Mouse (Mus musculus): ENCODE results near the gene Myo1d. TPM values are rescaled to one million over a fixed set of nuclear protein-coding genes. Genes with fewer than 3 reads are reported as not detected.

Myo1d gene
- polyA plus RNA-seq, 1 experiment from 2014 or later = 2.8 TPM

- no peaks in the 10 kb centered on the region for H3K27me3 ChIP-seq
- H3K4me3 ChIP-seq (replicated peaks) = no peak overlapping the region
- H3K27ac ChIP-seq = peak overlapping the region; percentile 97
- H3K9me3 ChIP-seq = no peaks in the 10 kb centered on the region
- no peaks in the 10 kb centered on the region for H3K36me3 ChIP-seq (replicated peaks)
- no peak for ATAC-seq (ENCODE audit: low FRiP score)
- peak overlapping the region; percentile 38; the same call in 1 of the 2 replicates for H3K9ac ChIP-seq
- 74% methylated on average over 6 of the region's 6 CpGs for WGBS
- H3K4me2 ChIP-seq = 0 out of 2 replicates have a peak overlapping the region, but pooled peaks have one; percentile 41
- peaks cover 58% of the 10 kb centered on the region for H3K4me1 ChIP-seq
Measured at GRCm38 (mm10) chr11:80503281-80503680, 276.5 kb downstream of the Myo1d start.

- Histone ChIP-seq H3K27ac (peak overlapping the region; percentile 75), H3K9ac (no peak overlapping the region), H3K4me3 (replicated peaks) (no peak overlapping the region), H3K27me3 (no peaks in the 10 kb centered on the region), H3K4me2 (no peak overlapping the region), H3K36me3 (replicated peaks) (no peaks in the 10 kb centered on the region), H3K4me1 (peaks cover 45% of the 10 kb centered on the region), H3K9me3 (no peaks in the 10 kb centered on the region)
- ATAC-seq (ENCODE audit: low FRiP score) = no peak
- WGBS = 67% methylated on average over 4 of the region's 4 CpGs
Measured at GRCm38 (mm10) chr11:80499550-80499952, 280.3 kb downstream of the Myo1d start.

DNA sequence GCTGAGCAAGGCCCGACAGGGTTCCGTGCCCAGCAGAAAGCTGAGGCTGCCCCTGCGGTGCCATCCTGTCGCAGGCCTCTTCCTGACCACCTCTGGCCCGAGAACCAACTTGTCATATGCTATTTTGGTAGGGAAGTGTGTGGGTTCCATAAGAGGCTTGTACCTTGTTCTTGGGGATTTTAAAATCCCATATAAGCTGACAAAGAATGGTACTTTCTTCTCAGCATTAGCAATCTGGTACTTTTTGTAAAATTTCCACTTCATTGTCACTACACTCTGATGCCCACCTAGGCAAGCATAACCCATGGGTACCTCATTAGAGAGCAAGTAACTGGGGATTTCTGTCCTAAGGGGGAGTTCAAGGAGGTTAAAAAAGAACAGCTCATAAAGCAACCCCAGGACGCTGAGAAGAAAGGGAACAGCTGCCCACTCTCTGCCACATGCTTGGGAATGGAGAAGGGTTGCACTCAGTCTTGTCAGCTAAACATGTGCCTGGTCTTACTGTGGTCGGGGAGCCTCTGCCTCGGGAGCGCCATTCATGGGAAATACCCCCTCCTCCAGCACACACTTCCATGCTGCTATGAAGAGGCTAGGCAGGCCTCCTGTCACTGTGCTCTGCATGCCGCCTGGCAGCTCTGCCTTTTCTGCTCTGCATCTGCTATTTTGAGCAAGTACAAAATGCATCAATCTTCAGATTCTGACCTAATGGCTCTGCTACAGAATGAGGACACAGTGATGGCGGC is 281.3 kb downstream of the Myo1d start:
- no peak overlapping the region for H3K4me3 ChIP-seq (replicated peaks)
- H3K4me2 ChIP-seq = 0 out of 2 replicates have a peak overlapping the region, but pooled peaks have one; percentile 4
- H3K9me3 ChIP-seq = no peaks in the 10 kb centered on the region
- H3K4me1 ChIP-seq = peaks cover 34% of the 10 kb centered on the region
- ATAC-seq (ENCODE audit: low FRiP score) = peak; percentile 67; the same call in 1 of the 2 replicates
- 52% methylated on average over 11 of the region's 11 CpGs for WGBS
- peak overlapping the region; percentile 75 for H3K27ac ChIP-seq
- H3K9ac ChIP-seq = 0 out of 2 replicates have a peak overlapping the region, but pooled peaks have one; percentile 17
- no peaks in the 10 kb centered on the region for H3K36me3 ChIP-seq (replicated peaks)
- no peaks in the 10 kb centered on the region for H3K27me3 ChIP-seq

DNA sequence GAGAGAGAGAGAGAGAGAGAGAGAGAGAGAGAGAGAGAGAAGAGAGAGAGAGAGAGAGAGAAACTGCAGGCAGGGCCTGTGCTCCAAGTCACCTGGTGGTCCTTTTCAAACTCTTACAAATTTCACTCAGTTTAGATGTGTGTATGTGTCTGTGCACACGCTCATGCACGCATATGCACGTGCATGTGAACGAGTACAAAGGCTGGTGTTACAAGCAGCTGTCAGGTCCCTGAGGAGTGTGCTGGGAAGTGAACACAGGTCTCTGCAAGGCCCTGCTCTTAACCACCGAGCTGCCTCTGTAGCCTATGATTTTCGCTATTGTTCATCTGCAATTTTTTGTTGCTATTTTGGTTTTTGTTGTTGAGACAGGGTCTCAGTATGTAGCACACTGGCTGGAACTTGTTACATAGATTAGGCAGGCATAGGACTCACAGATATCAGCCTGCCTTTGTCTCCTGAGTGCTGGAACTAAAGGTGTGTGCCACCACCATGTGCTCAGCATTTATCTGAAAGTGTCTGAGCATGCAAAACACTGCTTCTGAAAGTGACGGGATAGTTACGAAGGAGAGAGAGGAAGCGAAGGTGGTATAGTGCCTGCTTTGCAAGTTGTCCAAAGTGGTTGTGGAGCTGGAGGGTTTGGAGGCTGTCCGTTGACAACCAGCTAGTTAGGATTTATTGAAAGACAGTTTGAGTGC is 282.5 kb downstream of the Myo1d start:
- 84% methylated on average over 10 of the region's 10 CpGs for WGBS
- Histone ChIP-seq H3K27ac (no peak overlapping the region), H3K36me3 (replicated peaks) (no peaks in the 10 kb centered on the region), H3K9me3 (no peaks in the 10 kb centered on the region), H3K27me3 (no peaks in the 10 kb centered on the region), H3K4me3 (replicated peaks) (no peak overlapping the region), H3K4me1 (peaks cover 28% of the 10 kb centered on the region), H3K9ac (no peak overlapping the region), H3K4me2 (no peak overlapping the region)
- ATAC-seq (ENCODE audit: low FRiP score) = no peak

DNA sequence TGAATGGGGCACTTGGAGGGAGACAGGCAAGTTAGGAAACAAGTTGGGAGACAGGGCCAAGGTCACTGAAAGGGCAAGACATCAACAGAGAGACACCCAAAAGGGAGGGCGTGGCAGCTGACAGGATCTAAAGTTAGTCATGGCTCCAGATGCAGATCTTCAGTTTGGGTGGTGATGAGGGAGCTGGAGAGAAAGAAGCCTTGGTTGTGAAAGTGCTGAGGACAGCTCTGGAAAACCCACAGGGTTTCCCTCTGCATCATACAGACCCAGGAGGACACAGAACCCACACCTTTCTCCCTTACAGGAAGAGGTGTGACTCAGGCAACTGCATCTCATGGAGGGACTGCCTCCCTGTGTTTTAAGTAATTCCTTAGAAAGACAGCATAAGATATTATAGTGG is 283.2 kb downstream of the Myo1d start:
- Histone ChIP-seq H3K36me3 (replicated peaks) (no peaks in the 10 kb centered on the region), H3K4me1 (peaks cover 28% of the 10 kb centered on the region), H3K4me2 (no peak overlapping the region), H3K27ac (no peak overlapping the region), H3K9ac (no peak overlapping the region), H3K27me3 (no peaks in the 10 kb centered on the region), H3K9me3 (no peaks in the 10 kb centered on the region), H3K4me3 (replicated peaks) (no peak overlapping the region)
- WGBS = 85% methylated on average over 1 of the region's 1 CpGs
- ATAC-seq (ENCODE audit: low FRiP score) = no peak

GRCm38 (mm10) chr11:80495972-80496371 is 283.9 kb downstream of the Myo1d start:
- Histone ChIP-seq H3K36me3 (replicated peaks) (no peaks in the 10 kb centered on the region), H3K4me1 (peaks cover 30% of the 10 kb centered on the region), H3K9ac (no peak overlapping the region), H3K27ac (no peak overlapping the region), H3K27me3 (no peaks in the 10 kb centered on the region), H3K9me3 (no peaks in the 10 kb centered on the region), H3K4me3 (replicated peaks) (no peak overlapping the region), H3K4me2 (no peak overlapping the region)
- 95% methylated on average over 6 of the region's 6 CpGs for WGBS
- ATAC-seq (ENCODE audit: low FRiP score) = no peak

GRCm38 (mm10) chr11:80494852-80495251 is 285.0 kb downstream of the Myo1d start:
- WGBS = 73% methylated on average over 9 of the region's 9 CpGs
- Histone ChIP-seq H3K4me1 (peaks cover 29% of the 10 kb centered on the region), H3K4me2 (no peak overlapping the region), H3K9ac (no peak overlapping the region), H3K27ac (no peak overlapping the region), H3K27me3 (no peaks in the 10 kb centered on the region), H3K4me3 (replicated peaks) (no peak overlapping the region), H3K36me3 (replicated peaks) (no peaks in the 10 kb centered on the region), H3K9me3 (no peaks in the 10 kb centered on the region)
- no peak for ATAC-seq (ENCODE audit: low FRiP score)

GRCm38 (mm10) chr11:80493186-80493585 is 286.6 kb downstream of the Myo1d start:
- Histone ChIP-seq H3K4me1 (peaks cover 29% of the 10 kb centered on the region), H3K4me2 (no peak overlapping the region), H3K27me3 (no peaks in the 10 kb centered on the region), H3K9ac (no peak overlapping the region), H3K9me3 (no peaks in the 10 kb centered on the region), H3K27ac (no peak overlapping the region), H3K4me3 (replicated peaks) (no peak overlapping the region), H3K36me3 (replicated peaks) (no peaks in the 10 kb centered on the region)
- 95% methylated on average over 5 of the region's 5 CpGs for WGBS
- ATAC-seq (ENCODE audit: low FRiP score) = no peak

- peaks cover 39% of the 10 kb centered on the region for H3K4me1 ChIP-seq
- H3K4me2 ChIP-seq = no peak overlapping the region
- H3K4me3 ChIP-seq (replicated peaks) = no peak overlapping the region
- peaks cover 13% of the 10 kb centered on the region; the same call in 1 of the 2 replicates for H3K27me3 ChIP-seq
- H3K9me3 ChIP-seq = no peaks in the 10 kb centered on the region
- H3K9ac ChIP-seq = no peak overlapping the region
- ATAC-seq (ENCODE audit: low FRiP score) = no peak
- H3K36me3 ChIP-seq (replicated peaks) = no peaks in the 10 kb centered on the region
- H3K27ac ChIP-seq = no peak overlapping the region
- WGBS = 80% methylated on average over 10 of the region's 10 CpGs
Measured at GRCm38 (mm10) chr11:80490831-80491230, 289.0 kb downstream of the Myo1d start.

GRCm38 (mm10) chr11:80489882-80490196 is 290.0 kb downstream of the Myo1d start:
- peak overlapping the region; percentile 59 for H3K27ac ChIP-seq
- ATAC-seq (ENCODE audit: low FRiP score) = no peak
- H3K9ac ChIP-seq = no peak overlapping the region
- H3K36me3 ChIP-seq (replicated peaks) = no peaks in the 10 kb centered on the region
- H3K9me3 ChIP-seq = no peaks in the 10 kb centered on the region
- no peak overlapping the region for H3K4me3 ChIP-seq (replicated peaks)
- no peak overlapping the region for H3K4me2 ChIP-seq
- peaks cover 43% of the 10 kb centered on the region for H3K4me1 ChIP-seq
- H3K27me3 ChIP-seq = peaks cover 15% of the 10 kb centered on the region; the same call in 1 of the 2 replicates
- WGBS = 55% methylated on average over 5 of the region's 5 CpGs

- no peak overlapping the region for H3K4me3 ChIP-seq (replicated peaks)
- no peaks in the 10 kb centered on the region for H3K9me3 ChIP-seq
- H3K36me3 ChIP-seq (replicated peaks) = no peaks in the 10 kb centered on the region
- peak overlapping the region; percentile 59 for H3K27ac ChIP-seq
- H3K4me1 ChIP-seq = peaks cover 47% of the 10 kb centered on the region
- H3K27me3 ChIP-seq = peaks cover 15% of the 10 kb centered on the region; the same call in 1 of the 2 replicates
- 54% methylated on average over 12 of the region's 12 CpGs for WGBS
- 0 out of 2 replicates have a peak, but pooled peaks have one; percentile 39 for ATAC-seq (ENCODE audit: low FRiP score)
- H3K4me2 ChIP-seq = no peak overlapping the region
- H3K9ac ChIP-seq = no peak overlapping the region
Measured at GRCm38 (mm10) chr11:80489172-80489881, 290.5 kb downstream of the Myo1d start.

DNA sequence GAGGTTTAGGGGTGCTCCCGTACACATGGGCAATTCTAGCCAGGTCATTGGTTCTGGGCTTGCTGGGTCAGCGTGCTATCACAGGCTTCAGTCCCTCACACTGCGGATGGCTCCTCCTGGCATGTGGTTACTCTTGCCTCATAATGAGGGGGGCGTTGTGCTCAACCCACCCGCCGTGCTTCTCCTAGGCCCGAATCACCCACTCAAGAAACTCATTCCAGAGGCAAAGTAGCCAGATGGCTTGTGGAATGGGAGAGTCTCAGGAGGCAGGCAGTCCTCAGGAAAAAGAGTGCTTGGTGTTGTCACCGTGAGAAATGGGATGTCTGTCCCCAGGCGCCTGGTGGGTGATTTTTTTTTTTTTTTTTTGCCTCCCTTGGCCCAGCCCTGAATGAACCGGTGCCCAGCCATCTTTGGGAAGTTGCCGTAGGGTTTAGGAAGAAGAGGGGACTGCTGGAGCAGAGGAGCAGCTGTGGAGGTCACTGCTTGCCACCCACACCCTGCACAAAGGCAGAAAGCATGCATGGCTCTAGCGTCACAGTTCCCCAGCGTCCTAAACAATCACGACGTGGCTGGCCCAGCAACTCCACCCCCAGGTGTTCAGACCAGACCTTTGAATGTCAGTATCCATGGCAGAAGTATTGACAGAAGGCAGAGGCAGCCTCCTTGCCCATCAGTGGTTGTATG is 291.8 kb downstream of the Myo1d start:
- Histone ChIP-seq H3K36me3 (replicated peaks) (peaks cover under 1% of the 10 kb centered on the region; the same call in 1 of the 2 replicates), H3K9ac (no peak overlapping the region), H3K9me3 (no peaks in the 10 kb centered on the region), H3K4me1 (peaks cover 60% of the 10 kb centered on the region), H3K4me3 (replicated peaks) (no peak overlapping the region), H3K27me3 (peaks cover 16% of the 10 kb centered on the region; the same call in 1 of the 2 replicates), H3K27ac (no peak overlapping the region), H3K4me2 (no peak overlapping the region)
- 70% methylated on average over 15 of the region's 15 CpGs for WGBS
- ATAC-seq (ENCODE audit: low FRiP score) = no peak

All from forebrain, embryonic 12.5 days (tissue).